Mouse (Mus musculus): ENCODE results near the gene Cd81.

- TF ChIP-seq EP300 (IDR thresholded peaks at IDR 0.05; ENCODE audit: low read depth) (no peak), CTCF (IDR thresholded peaks at IDR 0.05; ENCODE audit: low read depth) (no peak)
Measured at GRCm38 (mm10) chr7:143004727-143005343, 47.7 kb upstream of the Cd81 start, which contains the start of gene Tspan32.

Measured in heart, postnatal 0 days (tissue).